In genomic region chr9:107542352-107542686, GRCm38 (mm10) we compare ENCODE assay signal across 7 mouse cellular contexts. TPM values are rescaled to one million over a fixed set of nuclear protein-coding genes. Genes with fewer than 3 reads are reported as not detected.
DNase-seq lines count a peak whose midpoint lies in the region; ATAC-seq and TF ChIP-seq lines count a peak whose summit lies in the region.

No protein-coding gene starts in this region.

- no peaks in the 10 kb centered on the region for H3K9me3 ChIP-seq in lung, postnatal 0 days (ENCODE audit: low read length)
- H3K9me3 ChIP-seq in forebrain, embryonic 10.5 days: no peaks in the 10 kb centered on the region
- H3K9me3 ChIP-seq in liver, embryonic 12.5 days (replicated peaks): no peaks in the 10 kb centered on the region
- H3K9me3 ChIP-seq in stomach, embryonic 16.5 days (replicated peaks; ENCODE audit: control insufficient read depth, low read length): no peaks in the 10 kb centered on the region

- H3K27me3 ChIP-seq in lung, postnatal 0 days (replicated peaks; ENCODE audit: insufficient read depth, low read length): no peaks in the 10 kb centered on the region
- H3K27me3 ChIP-seq in forebrain, embryonic 10.5 days (ENCODE audit: poor library complexity, severe bottlenecking): peaks cover 1% of the 10 kb centered on the region; the same call in 1 of the 2 replicates
- no peaks in the 10 kb centered on the region for H3K27me3 ChIP-seq in liver, embryonic 12.5 days (replicated peaks)
- no peaks in the 10 kb centered on the region for H3K27me3 ChIP-seq in stomach, embryonic 16.5 days (ENCODE audit: control insufficient read depth, insufficient read depth, low read length)

- H3K9ac ChIP-seq in lung, postnatal 0 days (replicated peaks; ENCODE audit: low read depth): peak overlapping the region; percentile 37
- H3K9ac ChIP-seq in liver, embryonic 12.5 days: peak overlapping the region; percentile 75
- H3K9ac ChIP-seq in stomach, embryonic 16.5 days (ENCODE audit: low read length): peak overlapping the region; percentile 74

- peaks cover 28% of the 10 kb centered on the region for H3K36me3 ChIP-seq in lung, postnatal 0 days (ENCODE audit: insufficient read depth, low read length)
- peaks cover 54% of the 10 kb centered on the region for H3K36me3 ChIP-seq in forebrain, embryonic 10.5 days (replicated peaks)
- H3K36me3 ChIP-seq in liver, embryonic 12.5 days: peaks cover 52% of the 10 kb centered on the region
- H3K36me3 ChIP-seq in stomach, embryonic 16.5 days (ENCODE audit: control insufficient read depth, insufficient read depth, low read length): peaks cover 23% of the 10 kb centered on the region; the same call in 1 of the 2 replicates

- H3K4me2 ChIP-seq in lung, postnatal 0 days (replicated peaks; ENCODE audit: low read depth, low read length): peak overlapping the region; percentile 60
- H3K4me2 ChIP-seq in liver, embryonic 12.5 days: peak overlapping the region; percentile 94
- peak overlapping the region; percentile 76 for H3K4me2 ChIP-seq in stomach, embryonic 16.5 days (ENCODE audit: low read depth, low read length)

- TF ChIP-seq EP300 in lung, postnatal 0 days (IDR thresholded peaks at IDR 0.05): no peak

- H3K4me1 ChIP-seq in lung, postnatal 0 days (ENCODE audit: insufficient read depth, low read depth, low read length): peaks cover 13% of the 10 kb centered on the region
- peaks cover 53% of the 10 kb centered on the region for H3K4me1 ChIP-seq in forebrain, embryonic 10.5 days
- peaks cover 55% of the 10 kb centered on the region for H3K4me1 ChIP-seq in liver, embryonic 12.5 days
- peaks cover 25% of the 10 kb centered on the region for H3K4me1 ChIP-seq in stomach, embryonic 16.5 days (ENCODE audit: control insufficient read depth, insufficient read depth, low read length)

- peak overlapping the region; percentile 70 for H3K4me3 ChIP-seq in lung, postnatal 0 days (ENCODE audit: low read depth, low read length)
- peak overlapping the region; percentile 70 for H3K4me3 ChIP-seq in forebrain, embryonic 10.5 days
- H3K4me3 ChIP-seq in liver, embryonic 12.5 days: peak overlapping the region; percentile 68
- H3K4me3 ChIP-seq in stomach, embryonic 16.5 days (replicated peaks; ENCODE audit: low read length): peak overlapping the region; percentile 66

- no peak overlapping the region for H3K27ac ChIP-seq in lung, postnatal 0 days (ENCODE audit: low read length)
- H3K27ac ChIP-seq in forebrain, embryonic 10.5 days: peak overlapping the region; percentile 87
- peak overlapping the region; percentile 83 for H3K27ac ChIP-seq in liver, embryonic 12.5 days
- H3K27ac ChIP-seq in stomach, embryonic 16.5 days (ENCODE audit: low read length): 0 out of 2 replicates have a peak overlapping the region, but pooled peaks have one; percentile 2

- WGBS in lung, postnatal 0 days: under 1% methylated on average over 11 of the region's 11 CpGs
- WGBS in forebrain, embryonic 10.5 days: under 1% methylated on average over 11 of the region's 11 CpGs
- WGBS in liver, embryonic 12.5 days (ENCODE audit: insufficient replicate concordance): 1% methylated on average over 11 of the region's 11 CpGs
- WGBS in stomach, embryonic 16.5 days: 2% methylated on average over 11 of the region's 11 CpGs

- no peak for DNase-seq in lung, postnatal 0 days (ENCODE audit: low spot score)
- DNase-seq in lung, postnatal 10 days: no peak
- DNase-seq in forebrain, embryonic 10.5 days (ENCODE audit: extremely low spot score, low spot score): no peak
- no peak for DNase-seq in gastrocnemius, postnatal 25 days
- DNase-seq in embryo, embryonic 10 days (ENCODE audit: low spot score): no peak

- TF ChIP-seq CTCF in lung, postnatal 0 days (IDR thresholded peaks at IDR 0.05): no peak

- ATAC-seq in lung, postnatal 0 days: peak; percentile 0; the same call in 1 of the 2 replicates
- peak; percentile 25 for ATAC-seq in liver, embryonic 12.5 days
- 0 out of 2 replicates have a peak, but pooled peaks have one; percentile 3 for ATAC-seq in stomach, embryonic 16.5 days (ENCODE audit: insufficient read depth, low FRiP score)

RNA-seq across cellular contexts. Expression of gene Nprl2, which starts 0.3 kb away (rescaled TPM):
- polyA plus RNA-seq in lung, postnatal 0 days (2015; fragmentation: Nextera tagmentation; extraction: Ambion mirVana): 24.7 and 28.0 TPM in 2 replicates
- polyA plus RNA-seq in forebrain, embryonic 10.5 days (2016; fragmentation: Nextera tagmentation; extraction: Ambion mirVana): 36.7 and 37.3 TPM in 2 replicates
- polyA plus RNA-seq in liver, embryonic 12.5 days (2016; fragmentation: Nextera tagmentation; extraction: Ambion mirVana): 15.3 and 16.0 TPM in 2 replicates
- polyA plus RNA-seq in stomach, embryonic 16.5 days (2015; fragmentation: Nextera tagmentation; extraction: Ambion mirVana): 40.8 and 42.6 TPM in 2 replicates
- 10 to 100 TPM in 1 of 2 experiments, 1 to 10 TPM in 1; 9.5 to 10.2 TPM for total RNA-seq in gastrocnemius, postnatal 25 days (2021)

RNA-seq across cellular contexts. Expression of gene Cyb561d2, which starts 0.3 kb away (rescaled TPM):
- polyA plus RNA-seq in lung, postnatal 0 days (2015; fragmentation: Nextera tagmentation; extraction: Ambion mirVana): 29.7 and 34.7 TPM in 2 replicates
- polyA plus RNA-seq in forebrain, embryonic 10.5 days (2016; fragmentation: Nextera tagmentation; extraction: Ambion mirVana): 20.4 and 21.0 TPM in 2 replicates
- 18.5 and 19.5 TPM in 2 replicates for polyA plus RNA-seq in liver, embryonic 12.5 days (2016; fragmentation: Nextera tagmentation; extraction: Ambion mirVana)
- 27.4 and 30.0 TPM in 2 replicates for polyA plus RNA-seq in stomach, embryonic 16.5 days (2015; fragmentation: Nextera tagmentation; extraction: Ambion mirVana)
- total RNA-seq in gastrocnemius, postnatal 25 days (2021): 1 to 10 TPM; 2.0 TPM

RNA-seq across cellular contexts. Expression of gene Zmynd10, which starts 4.8 kb away (rescaled TPM):
- polyA plus RNA-seq in lung, postnatal 0 days (2015; fragmentation: Nextera tagmentation; extraction: Ambion mirVana): 9.1 and 10.7 TPM in 2 replicates
- polyA plus RNA-seq in forebrain, embryonic 10.5 days (2016; fragmentation: Nextera tagmentation; extraction: Ambion mirVana): 0.74 and 1.4 TPM in 2 replicates
- polyA plus RNA-seq in liver, embryonic 12.5 days (2016; fragmentation: Nextera tagmentation; extraction: Ambion mirVana): not detected in 2 replicates
- polyA plus RNA-seq in stomach, embryonic 16.5 days (2015; fragmentation: Nextera tagmentation; extraction: Ambion mirVana): 0.76 and 1.6 TPM in 2 replicates
- not detected for total RNA-seq in gastrocnemius, postnatal 25 days (2021)

RNA-seq across cellular contexts. Expression of gene Tmem115, which starts 8.6 kb away (rescaled TPM):
- polyA plus RNA-seq in lung, postnatal 0 days (2015; fragmentation: Nextera tagmentation; extraction: Ambion mirVana): 48.4 and 48.5 TPM in 2 replicates
- 33.0 and 35.8 TPM in 2 replicates for polyA plus RNA-seq in forebrain, embryonic 10.5 days (2016; fragmentation: Nextera tagmentation; extraction: Ambion mirVana)
- 25.9 and 26.4 TPM in 2 replicates for polyA plus RNA-seq in liver, embryonic 12.5 days (2016; fragmentation: Nextera tagmentation; extraction: Ambion mirVana)
- 38.1 and 40.2 TPM in 2 replicates for polyA plus RNA-seq in stomach, embryonic 16.5 days (2015; fragmentation: Nextera tagmentation; extraction: Ambion mirVana)
- total RNA-seq in gastrocnemius, postnatal 25 days (2021): 10 to 100 TPM; 14.8 to 15.2 TPM

RNA-seq across cellular contexts. Expression of gene Rassf1, which starts 9.0 kb away (rescaled TPM):
- polyA plus RNA-seq in lung, postnatal 0 days (2015; fragmentation: Nextera tagmentation; extraction: Ambion mirVana): 86.1 and 97.7 TPM in 2 replicates
- 57.4 and 59.6 TPM in 2 replicates for polyA plus RNA-seq in forebrain, embryonic 10.5 days (2016; fragmentation: Nextera tagmentation; extraction: Ambion mirVana)
- 22.2 and 24.8 TPM in 2 replicates for polyA plus RNA-seq in liver, embryonic 12.5 days (2016; fragmentation: Nextera tagmentation; extraction: Ambion mirVana)
- polyA plus RNA-seq in stomach, embryonic 16.5 days (2015; fragmentation: Nextera tagmentation; extraction: Ambion mirVana): 63.8 and 72.2 TPM in 2 replicates
- total RNA-seq in gastrocnemius, postnatal 25 days (2021): 10 to 100 TPM; 10.8 to 12.5 TPM
